Mouse (Mus musculus) lung, adult 2 months (tissue): ENCODE data around the gene Lamp1.

Source experiments
- CTCF ChIP-seq: fragments of 200-500 bp; IDR thresholded peaks from 2 replicates; pipeline ENCODE4 v1.5.1; 2011; ENCODE audit warnings: mild to moderate bottlenecking, low read length, control low read depth; ENCODE audit not compliant: insufficient read depth
- POLR2A ChIP-seq: fragments of 200-500 bp; IDR thresholded peaks from 2 replicates; pipeline ENCODE4 v1.6.1; 2011; ENCODE audit warnings: low read depth, mild to moderate bottlenecking, control low read depth, low read length, borderline replicate concordance; ENCODE audit errors: extremely low read depth

- no peak for TF ChIP-seq POLR2A
- TF ChIP-seq CTCF: peak; percentile 54; the same call in 1 of the 2 replicates
These were observed 49.8 kb downstream of the Lamp1 start for GRCm38 (mm10) chr8:13208627-13209355.
